8 mouse cellular contexts compared by ENCODE assay signal in the genomic region with DNA sequence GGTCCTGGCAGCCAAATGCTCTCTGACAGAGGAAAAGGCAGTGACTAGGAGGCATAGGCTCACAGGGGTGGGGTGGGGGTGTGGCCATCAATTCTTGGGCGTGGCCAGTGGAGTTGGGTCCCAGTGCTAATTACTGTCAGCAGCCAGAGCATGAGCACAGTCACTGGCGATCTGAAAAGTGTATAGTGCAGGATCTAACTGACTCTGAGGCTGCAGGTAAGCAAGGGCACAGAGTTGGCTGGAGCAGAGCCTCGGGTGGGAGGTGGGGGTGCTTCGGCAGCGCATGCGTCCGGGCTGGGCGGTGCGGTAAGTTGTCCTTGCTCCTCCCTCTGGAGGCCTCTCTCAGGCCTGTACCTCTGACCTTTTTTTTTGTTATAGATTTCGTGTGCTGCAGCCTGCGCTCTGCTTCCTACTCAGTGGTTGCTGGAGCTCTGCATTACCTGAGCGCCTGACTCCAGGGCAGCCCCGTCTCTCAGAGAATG. TPM values are rescaled to one million over a fixed set of nuclear protein-coding genes. Genes with fewer than 3 reads are reported as not detected.
DNase-seq lines count a peak whose midpoint lies in the region; ATAC-seq lines count a peak whose summit lies in the region.

A gene (plus strand): TSS at position 146 of the 482 bp plus-strand sequence.

- intact Hi-C loops in heart, postnatal 36 days (cut with DNase I): no loop called here

- no peak within 1 kb of the TSS for H3K27ac ChIP-seq in forebrain, embryonic 11.5 days (ENCODE audit: low read depth, low read length)
- H3K27ac ChIP-seq in limb, embryonic 11.5 days (replicated peaks; ENCODE audit: low read depth, low read length): no peak within 1 kb of the TSS
- H3K27ac ChIP-seq in midbrain, embryonic 12.5 days (replicated peaks): no peak within 1 kb of the TSS
- H3K27ac ChIP-seq in stomach, embryonic 16.5 days (ENCODE audit: low read length): no peak within 1 kb of the TSS; the same call in 1 of the 2 replicates

- peak; percentile 93 for ATAC-seq in forebrain, embryonic 11.5 days (replicated peaks; ENCODE audit: low FRiP score)
- ATAC-seq in limb, embryonic 11.5 days (ENCODE audit: insufficient number of reproducible peaks, low FRiP score, low TSS enrichment, low read depth): peak; percentile 89
- ATAC-seq in midbrain, embryonic 12.5 days (ENCODE audit: low FRiP score, low read depth): peak; percentile 88
- ATAC-seq in stomach, embryonic 16.5 days (ENCODE audit: insufficient read depth, low FRiP score): peak; percentile 87

- peak within 1 kb of the TSS; percentile 54 for H3K4me2 ChIP-seq in forebrain, embryonic 11.5 days (ENCODE audit: low read depth, low read length, severe bottlenecking)
- peak within 1 kb of the TSS; percentile 51 for H3K4me2 ChIP-seq in limb, embryonic 11.5 days (ENCODE audit: low read depth, severe bottlenecking)
- peak within 1 kb of the TSS; percentile 56 for H3K4me2 ChIP-seq in midbrain, embryonic 12.5 days (replicated peaks)
- peak within 1 kb of the TSS; percentile 55 for H3K4me2 ChIP-seq in stomach, embryonic 16.5 days (ENCODE audit: low read depth, low read length)

- no peaks in the 10 kb centered on the region for H3K36me3 ChIP-seq in forebrain, embryonic 11.5 days (ENCODE audit: control insufficient read depth, insufficient read depth, low read length)
- H3K36me3 ChIP-seq in limb, embryonic 11.5 days (ENCODE audit: control insufficient read depth, insufficient read depth, low read length): no peaks in the 10 kb centered on the region
- no peaks in the 10 kb centered on the region for H3K36me3 ChIP-seq in midbrain, embryonic 12.5 days
- no peaks in the 10 kb centered on the region for H3K36me3 ChIP-seq in stomach, embryonic 16.5 days (ENCODE audit: control insufficient read depth, insufficient read depth, low read length)

- no peaks in the 10 kb centered on the region for H3K27me3 ChIP-seq in forebrain, embryonic 11.5 days (ENCODE audit: control insufficient read depth, insufficient read depth, low read length)
- H3K27me3 ChIP-seq in limb, embryonic 11.5 days (ENCODE audit: control insufficient read depth, insufficient read depth, low read length): no peaks in the 10 kb centered on the region
- H3K27me3 ChIP-seq in midbrain, embryonic 12.5 days: no peaks in the 10 kb centered on the region
- no peaks in the 10 kb centered on the region for H3K27me3 ChIP-seq in stomach, embryonic 16.5 days (ENCODE audit: control insufficient read depth, insufficient read depth, low read length)

- no peaks in the 10 kb centered on the region for H3K4me1 ChIP-seq in forebrain, embryonic 11.5 days (replicated peaks; ENCODE audit: control insufficient read depth, insufficient read depth, low read length)
- H3K4me1 ChIP-seq in limb, embryonic 11.5 days (ENCODE audit: control insufficient read depth, insufficient read depth, low read length): no peaks in the 10 kb centered on the region
- peaks cover 6% of the 10 kb centered on the region; the same call in 1 of the 2 replicates for H3K4me1 ChIP-seq in midbrain, embryonic 12.5 days
- no peaks in the 10 kb centered on the region for H3K4me1 ChIP-seq in stomach, embryonic 16.5 days (ENCODE audit: control insufficient read depth, insufficient read depth, low read length)

- peak within 1 kb of the TSS; percentile 45; the same call in 1 of the 2 replicates for H3K9ac ChIP-seq in forebrain, embryonic 11.5 days (ENCODE audit: low read length)
- H3K9ac ChIP-seq in limb, embryonic 11.5 days (ENCODE audit: low read length): peak within 1 kb of the TSS; percentile 36
- H3K9ac ChIP-seq in midbrain, embryonic 12.5 days (replicated peaks): 0 out of 2 replicates have a peak within 1 kb of the TSS, but pooled peaks have one; percentile 28
- H3K9ac ChIP-seq in stomach, embryonic 16.5 days (ENCODE audit: low read length): peak within 1 kb of the TSS; percentile 64

- peak within 1 kb of the TSS; percentile 34 for H3K4me3 ChIP-seq in forebrain, embryonic 11.5 days (ENCODE audit: low read depth, low read length)
- peak within 1 kb of the TSS; percentile 31 for H3K4me3 ChIP-seq in limb, embryonic 11.5 days (ENCODE audit: low read depth, low read length)
- peak within 1 kb of the TSS; percentile 40 for H3K4me3 ChIP-seq in midbrain, embryonic 12.5 days
- H3K4me3 ChIP-seq in stomach, embryonic 16.5 days (replicated peaks; ENCODE audit: low read length): peak within 1 kb of the TSS; percentile 51

- peak; percentile 82 for DNase-seq in ES-CJ7 (ENCODE audit: low read depth, low spot score)
- DNase-seq in c-Kit-positive CD71-positive TER-119-negative erythroid progenitor cells, embryonic 14.5 days (ENCODE audit: low read depth): peak; percentile 64
- DNase-seq in forebrain, embryonic 11.5 days (ENCODE audit: low spot score): peak; percentile 79
- DNase-seq in heart, postnatal 36 days: peak; percentile 28 to 44
- peak; percentile 78 for DNase-seq in limb, embryonic 11.5 days (ENCODE audit: low spot score)
- DNase-seq in layer of hippocampus, adult 9-11 months: no peak

- WGBS in forebrain, embryonic 11.5 days: 5% methylated on average over 13 of the region's 13 CpGs
- 2% methylated on average over 13 of the region's 13 CpGs for whole genome bisulfite sequencing in limb, embryonic 11.5 days
- 10% methylated on average over 13 of the region's 13 CpGs for WGBS in midbrain, embryonic 12.5 days
- 9% methylated on average over 13 of the region's 13 CpGs for WGBS in stomach, embryonic 16.5 days

- no peaks in the 10 kb centered on the region for H3K9me3 ChIP-seq in forebrain, embryonic 11.5 days (ENCODE audit: control insufficient read depth, low read length)
- no peaks in the 10 kb centered on the region for H3K9me3 ChIP-seq in limb, embryonic 11.5 days (ENCODE audit: control insufficient read depth, low read length)
- H3K9me3 ChIP-seq in midbrain, embryonic 12.5 days: no peaks in the 10 kb centered on the region
- no peaks in the 10 kb centered on the region for H3K9me3 ChIP-seq in stomach, embryonic 16.5 days (replicated peaks; ENCODE audit: control insufficient read depth, low read length)

RNA-seq across cellular contexts. Expression of the gene that starts here (rescaled TPM):
- 2.1 and 2.9 TPM in 2 replicates for polyA plus RNA-seq in forebrain, embryonic 11.5 days (2014; fragmentation: Nextera tagmentation; extraction: Ambion mirVana)
- total RNA-seq in heart, postnatal 36 days (2021): 1 to 10 TPM; 3.5 to 3.7 TPM
- polyA plus RNA-seq in limb, embryonic 11.5 days (2014; fragmentation: Nextera tagmentation; extraction: Ambion mirVana): 4.9 and 5.7 TPM in 2 replicates
- 3.2 TPM in 2 replicates for polyA plus RNA-seq in midbrain, embryonic 12.5 days (2016; fragmentation: Nextera tagmentation; extraction: Ambion mirVana)
- 5.5 and 6.8 TPM in 2 replicates for polyA plus RNA-seq in stomach, embryonic 16.5 days (2015; fragmentation: Nextera tagmentation; extraction: Ambion mirVana)
